Comparison of ENCODE assay signal across 8 mouse cellular contexts in genomic region chr13:99343876-99344598, GRCm38 (mm10). TPM values are rescaled to one million over a fixed set of nuclear protein-coding genes. Genes with fewer than 3 reads are reported as not detected.
DNase-seq lines count a peak whose midpoint lies in the region; ATAC-seq and TF ChIP-seq lines count a peak whose summit lies in the region.

No protein-coding gene starts in this region.

- ATAC-seq in hindbrain, embryonic 14.5 days (ENCODE audit: low FRiP score) = peak; percentile 84; the same call in 1 of the 2 replicates
- peak; percentile 20; the same call in 1 of the 2 replicates for ATAC-seq in megakaryocyte progenitor cell, adult 5-6 weeks (replicated peaks; ENCODE audit: poor library complexity)

- no peaks in the 10 kb centered on the region for H3K27me3 ChIP-seq in kidney, adult 2 months (replicated peaks; ENCODE audit: control insufficient read depth, insufficient read depth, low read length)
- no peaks in the 10 kb centered on the region for H3K27me3 ChIP-seq in hindbrain, embryonic 14.5 days (ENCODE audit: control insufficient read depth, insufficient read depth, low read length)

- WGBS in kidney, adult 2 months = under 1% methylated on average over 30 of the region's 30 CpGs
- 3% methylated on average over 30 of the region's 30 CpGs for WGBS in hindbrain, embryonic 14.5 days

- DNase-seq in kidney, adult 2 months = peak; percentile 17
- no peak for DNase-seq in kidney, postnatal 10 days
- DNase-seq in hindbrain, embryonic 14.5 days (ENCODE audit: low spot score) = no peak
- DNase-seq in right cerebral cortex, postnatal 10 days (ENCODE audit: low spot score in 2 of 2) = no peak
- no peak for DNase-seq in spleen, postnatal 36 days (ENCODE audit: low spot score in 2 of 2)
- no peak for DNase-seq in B cell, adult 2 months

- no peaks in the 10 kb centered on the region for H3K9me3 ChIP-seq in hindbrain, embryonic 14.5 days (ENCODE audit: control insufficient read depth, low read length)

- no peaks in the 10 kb centered on the region for H3K36me3 ChIP-seq in kidney, adult 2 months (ENCODE audit: control insufficient read depth, insufficient read depth, low read length)
- peaks cover 46% of the 10 kb centered on the region for H3K36me3 ChIP-seq in hindbrain, embryonic 14.5 days (replicated peaks; ENCODE audit: control insufficient read depth, insufficient read depth)

- H3K4me1 ChIP-seq in kidney, adult 2 months (ENCODE audit: control insufficient read depth, insufficient read depth, low read length) = 0 out of 2 replicates have a peak, but pooled peaks cover 3% of the 10 kb centered on the region
- peaks cover 16% of the 10 kb centered on the region for H3K4me1 ChIP-seq in bone marrow macrophage, adult 2 months (ENCODE audit: control insufficient read depth, insufficient read depth, low read length)
- H3K4me1 ChIP-seq in hindbrain, embryonic 14.5 days (replicated peaks; ENCODE audit: control insufficient read depth, insufficient read depth, low read length) = peaks cover 15% of the 10 kb centered on the region

- no peak for TF ChIP-seq CTCF in kidney, adult 2 months (conservative IDR thresholded peaks at IDR 0.05; ENCODE audit: insufficient read depth, insufficient read length, low read depth, low read length)
- no peak for TF ChIP-seq CTCF in bone marrow macrophage, adult 2 months (IDR thresholded peaks at IDR 0.05; ENCODE audit: low read depth, low read length)

- peak overlapping the region; percentile 84 for H3K27ac ChIP-seq in kidney, adult 2 months (ENCODE audit: insufficient read depth, low read depth, low read length)
- peak overlapping the region; percentile 68 for H3K27ac ChIP-seq in bone marrow macrophage, adult 2 months (ENCODE audit: insufficient read depth, low read depth, low read length)
- peak overlapping the region; percentile 79 for H3K27ac ChIP-seq in hindbrain, embryonic 14.5 days

- peak overlapping the region; percentile 67 for H3K4me2 ChIP-seq in hindbrain, embryonic 14.5 days (replicated peaks)

- peak overlapping the region; percentile 99 for H3K4me3 ChIP-seq in kidney, adult 2 months (ENCODE audit: insufficient read depth, low read depth, low read length)
- peak overlapping the region; percentile 92 for H3K4me3 ChIP-seq in bone marrow macrophage, adult 2 months (ENCODE audit: insufficient read depth, low read length)
- H3K4me3 ChIP-seq in hindbrain, embryonic 14.5 days (replicated peaks; ENCODE audit: low read length) = peak overlapping the region; percentile 62

- TF ChIP-seq POLR2A in kidney, adult 2 months (IDR thresholded peaks at IDR 0.05; ENCODE audit: low read depth, low read length) = no peak
- TF ChIP-seq POLR2A in bone marrow macrophage, adult 2 months (IDR thresholded peaks at IDR 0.05; ENCODE audit: borderline replicate concordance, low read depth, low read length) = no peak

- peak overlapping the region; percentile 74 for H3K9ac ChIP-seq in hindbrain, embryonic 14.5 days

RNA-seq across cellular contexts. Expression of gene Ptcd2, which starts 0.5 kb away (rescaled TPM):
- polyA plus RNA-seq in kidney, adult 2 months (2012; rRNA removed) = 27.3 and 29.4 TPM in 2 replicates
- polyA plus RNA-seq in bone marrow macrophage, adult 2 months (2012; ENCODE audit: insufficient read depth, insufficient read length, missing spikeins) = 21.5 and 27.3 TPM in 2 replicates
- polyA plus RNA-seq in hindbrain, embryonic 14.5 days (2014; fragmentation: Nextera tagmentation; extraction: Ambion mirVana) = 58.0 and 58.5 TPM in 2 replicates
- total RNA-seq in megakaryocyte progenitor cell, adult 5-6 weeks (2015) = 43.6 and 48.4 TPM in 2 replicates
- 64.4 and 73.5 TPM in 2 replicates for total RNA-seq in megakaryocyte progenitor cell, adult 5-6 weeks (2017)

RNA-seq across cellular contexts. Expression of gene Mrps27, which starts 0.5 kb away (rescaled TPM):
- polyA plus RNA-seq in kidney, adult 2 months (2012; rRNA removed) = 24.2 and 26.7 TPM in 2 replicates
- 10.3 and 11.0 TPM in 2 replicates for polyA plus RNA-seq in bone marrow macrophage, adult 2 months (2012; ENCODE audit: insufficient read depth, insufficient read length, missing spikeins)
- polyA plus RNA-seq in hindbrain, embryonic 14.5 days (2014; fragmentation: Nextera tagmentation; extraction: Ambion mirVana) = 40.0 and 40.9 TPM in 2 replicates
- 20.1 and 22.1 TPM in 2 replicates for total RNA-seq in megakaryocyte progenitor cell, adult 5-6 weeks (2015)
- 28.6 and 30.7 TPM in 2 replicates for total RNA-seq in megakaryocyte progenitor cell, adult 5-6 weeks (2017)
